Mouse (Mus musculus) G1E (cell line): ENCODE results near the gene Cpeb1. TPM values are rescaled to one million over a fixed set of nuclear protein-coding genes. Genes with fewer than 3 reads are reported as not detected.

Experiments used
- ATAC-seq: 2 replicates; pipeline ENCODE4 v1.8.0; 2016; ENCODE audit warnings: mild to moderate bottlenecking; ENCODE audit not compliant: insufficient number of reproducible peaks, poor library complexity, low FRiP score, severe bottlenecking; ENCODE audit errors: extremely low read depth
- DNase-seq: peaks from one replicate; pipeline ENCODE4 v3.0.0; 2012; ENCODE audit warnings: low spot score
- H3K27me3 ChIP-seq: 2 replicates; pipeline ENCODE4 v1.6.1; 2012; ENCODE audit warnings: mild to moderate bottlenecking, low read length, inconsistent platforms; ENCODE audit not compliant: insufficient read depth
- H3K36me3 ChIP-seq: replicated peaks from 2 replicates; pipeline ENCODE3; 2012; ENCODE audit warnings: mild to moderate bottlenecking, inconsistent platforms
- H3K4me1 ChIP-seq: 2 replicates; pipeline ENCODE4 v1.6.1; 2012; ENCODE audit warnings: low read depth, low read length, inconsistent platforms, mixed read lengths; ENCODE audit not compliant: insufficient read depth
- H3K4me3 ChIP-seq: 2 replicates; pipeline ENCODE4 v1.5.1; 2012; ENCODE audit warnings: low read depth, mild to moderate bottlenecking, inconsistent platforms, low read length, moderate library complexity, mixed read lengths
- H3K9me3 ChIP-seq: replicated peaks from 2 replicates; pipeline ENCODE4 v1.6.1; 2012; ENCODE audit warnings: inconsistent platforms
- CTCF ChIP-seq: IDR thresholded peaks from 2 replicates; pipeline ENCODE4 v1.5.1; 2012; ENCODE audit warnings: low read depth, low read length, inconsistent platforms, mixed read lengths
- GATA1 ChIP-seq: IDR thresholded peaks from 2 replicates; pipeline ENCODE4 v1.6.1; 2012; ENCODE audit warnings: borderline replicate concordance, low read length, inconsistent platforms, mixed read lengths
- GATA2 ChIP-seq: IDR thresholded peaks from 2 replicates; pipeline ENCODE4 v1.6.1; 2012; ENCODE audit warnings: low read depth, low read length, inconsistent platforms, borderline replicate concordance
- POLR2AphosphoS5 ChIP-seq: IDR thresholded peaks from 2 replicates; pipeline ENCODE4 v1.6.1; 2012; ENCODE audit warnings: low read depth, low read length, inconsistent platforms; ENCODE audit not compliant: insufficient replicate concordance
- TAL1 ChIP-seq: conservative IDR thresholded peaks from 2 replicates; pipeline ENCODE4 v1.6.1; 2012; ENCODE audit warnings: low read depth, low read length, inconsistent platforms, mixed read lengths
- polyA plus RNA-seq: library from polyadenylated mRNA; stranded (reverse); fragments of >175 nt; gene quantifications from 2 replicates; pipeline ENCODE4 v1.2.3, GENCODE M21; 2012
- total RNA-seq, 2 experiments: library from RNA; stranded (forward) in 1 of 2; stranded (reverse) in 1 of 2; fragments of 200-1000 nt in 1 of 2; fragments of >200 nt in 1 of 2; fragmentation: Nextera tagmentation in 1 of 2; gene quantifications; 2 replicates each; pipeline ENCODE4 v1.2.3; 2014 to 2017

The Cpeb1 gene
- total and polyA plus RNA-seq, 3 experiments, result 0.22 TPM; not detected in 2

DNA sequence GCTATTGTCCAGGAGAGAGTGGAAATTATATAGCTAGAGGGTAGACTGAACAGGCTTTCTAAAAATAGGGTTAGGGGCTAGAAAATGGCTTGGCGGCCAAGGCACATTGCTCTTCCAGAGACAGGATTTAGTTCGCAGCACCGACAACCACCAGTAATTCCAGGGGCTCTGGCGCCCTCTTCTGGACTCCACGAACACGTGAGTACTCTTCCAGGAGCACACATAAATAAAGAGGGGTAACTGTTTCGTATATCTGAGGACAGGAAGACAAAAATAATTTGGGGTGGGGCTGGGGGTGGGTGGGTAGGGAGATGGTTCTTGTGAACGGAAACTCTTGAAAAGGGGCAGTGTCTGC lies 118.9 kb downstream of the Cpeb1 start:
- TF ChIP-seq CTCF (no peak), GATA2 (no peak), POLR2AphosphoS5 (no peak), GATA1 (no peak), TAL1 (no peak)
- Histone ChIP-seq H3K36me3 (peaks cover 91% of the 10 kb centered on the region), H3K4me3 (no peak overlapping the region), H3K4me1 (peaks cover 16% of the 10 kb centered on the region), H3K27me3 (no peaks in the 10 kb centered on the region), H3K9me3 (no peaks in the 10 kb centered on the region)
- DNase-seq, result no peak
- ATAC-seq, result no peak

- peaks cover 88% of the 10 kb centered on the region for H3K36me3 ChIP-seq
Observed at GRCm38 (mm10) chr7:81335705-81336431, 119.4 kb downstream of the Cpeb1 start.

GRCm38 (mm10) chr7:81331851-81332250 lies 123.4 kb downstream of the Cpeb1 start:
- H3K27me3 ChIP-seq, result no peaks in the 10 kb centered on the region
- ATAC-seq (no peak), DNase-seq (no peak)
- TF ChIP-seq CTCF, result no peak
- TF ChIP-seq TAL1, result no peak
- TF ChIP-seq GATA2, result no peak
- no peak for TF ChIP-seq GATA1
- TF ChIP-seq POLR2AphosphoS5, result no peak
- peaks cover 10% of the 10 kb centered on the region for H3K4me1 ChIP-seq
- H3K9me3 ChIP-seq, result no peaks in the 10 kb centered on the region
- H3K4me3 ChIP-seq, result no peak overlapping the region
- H3K36me3 ChIP-seq, result peaks cover 76% of the 10 kb centered on the region

More at GRCm38 (mm10) chr7:81335705-81336431, 119.4 kb downstream of the Cpeb1 start:
- no peaks in the 10 kb centered on the region for H3K27me3 ChIP-seq
- no peak overlapping the region for H3K4me3 ChIP-seq
- DNase-seq (no peak), ATAC-seq (no peak)
- H3K9me3 ChIP-seq, result no peaks in the 10 kb centered on the region
- TF ChIP-seq CTCF (no peak), GATA2 (no peak), POLR2AphosphoS5 (no peak), GATA1 (no peak), TAL1 (no peak)
- peaks cover 11% of the 10 kb centered on the region for H3K4me1 ChIP-seq

- H3K9me3 ChIP-seq, result no peaks in the 10 kb centered on the region
- peaks cover 66% of the 10 kb centered on the region for H3K36me3 ChIP-seq
- TF ChIP-seq GATA2 (no peak), TAL1 (no peak), CTCF (no peak), POLR2AphosphoS5 (no peak), GATA1 (no peak)
- ATAC-seq (no peak), DNase-seq (no peak)
- peaks cover 16% of the 10 kb centered on the region for H3K4me1 ChIP-seq
- no peaks in the 10 kb centered on the region for H3K27me3 ChIP-seq
- H3K4me3 ChIP-seq, result no peak overlapping the region
Observed at GRCm38 (mm10) chr7:81330767-81331166, 124.5 kb downstream of the Cpeb1 start.

DNA sequence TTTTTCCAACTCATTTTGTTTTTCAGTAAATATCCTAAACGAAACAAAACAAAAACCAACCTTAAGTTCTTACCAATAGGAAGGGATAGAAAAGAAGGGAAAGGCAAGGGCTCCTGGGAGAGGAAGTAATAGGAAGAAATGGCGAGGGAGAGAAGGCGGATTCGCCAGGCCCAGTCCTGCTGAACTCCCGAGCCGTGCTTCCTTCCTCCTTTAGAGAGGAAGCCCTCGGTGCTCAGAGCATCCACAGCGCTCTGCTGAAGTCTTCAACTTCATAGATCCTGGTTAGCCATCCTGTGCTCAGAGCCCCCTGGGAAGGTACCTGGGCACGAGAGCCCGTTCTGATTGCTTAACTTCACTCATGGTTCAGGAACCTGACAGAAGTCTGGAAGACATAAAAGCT lies 127.6 kb downstream of the Cpeb1 start:
- H3K4me3 ChIP-seq, result no peak overlapping the region
- DNase-seq, result no peak

GRCm38 (mm10) chr7:81326859-81327258 lies 128.4 kb downstream of the Cpeb1 start:
- Histone ChIP-seq H3K4me1 (peaks cover 11% of the 10 kb centered on the region), H3K4me3 (no peak overlapping the region), H3K9me3 (no peaks in the 10 kb centered on the region), H3K36me3 (peaks cover 35% of the 10 kb centered on the region), H3K27me3 (no peaks in the 10 kb centered on the region; the same call in 1 of the 2 replicates)
- DNase-seq (no peak), ATAC-seq (no peak)
- no peak for TF ChIP-seq GATA2
- TF ChIP-seq GATA1, result no peak
- TF ChIP-seq TAL1, result no peak
- TF ChIP-seq CTCF, result no peak
- no peak for TF ChIP-seq POLR2AphosphoS5

More for the DNA sequence above, 127.6 kb downstream of the Cpeb1 start:
- peaks cover 11% of the 10 kb centered on the region for H3K4me1 ChIP-seq
- ATAC-seq, result no peak
- TF ChIP-seq GATA2, result no peak
- TF ChIP-seq GATA1, result no peak
- TF ChIP-seq TAL1, result no peak
- no peak for TF ChIP-seq CTCF
- no peak for TF ChIP-seq POLR2AphosphoS5
- peaks cover 41% of the 10 kb centered on the region for H3K36me3 ChIP-seq
- no peaks in the 10 kb centered on the region for H3K9me3 ChIP-seq
- no peaks in the 10 kb centered on the region; the same call in 1 of the 2 replicates for H3K27me3 ChIP-seq

DNA sequence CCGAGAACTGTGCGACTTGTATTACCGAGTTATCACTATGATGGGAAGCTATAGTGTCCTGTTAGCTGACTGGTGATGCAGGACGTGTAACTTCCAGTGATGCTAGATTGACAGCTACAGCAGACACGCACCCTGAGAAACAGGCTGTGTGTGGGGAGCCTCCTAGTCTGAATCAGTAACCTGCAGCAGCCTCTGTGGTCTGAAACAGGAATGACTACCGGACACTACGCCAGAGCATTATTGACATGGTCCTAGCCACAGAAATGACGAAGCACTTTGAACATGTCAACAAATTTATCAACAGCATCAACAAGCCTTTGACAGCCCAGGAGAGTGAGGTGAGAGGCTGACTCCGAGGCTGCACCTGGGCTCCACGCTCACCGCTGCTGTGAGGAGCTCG lies 129.2 kb downstream of the Cpeb1 start:
- no peak overlapping the region for H3K4me3 ChIP-seq
- TF ChIP-seq POLR2AphosphoS5 (no peak), TAL1 (no peak), CTCF (no peak), GATA2 (no peak), GATA1 (no peak)
- H3K27me3 ChIP-seq, result peaks cover 4% of the 10 kb centered on the region
- no peaks in the 10 kb centered on the region for H3K9me3 ChIP-seq
- peaks cover 28% of the 10 kb centered on the region for H3K36me3 ChIP-seq
- peaks cover 11% of the 10 kb centered on the region for H3K4me1 ChIP-seq
- ATAC-seq, result no peak
- DNase-seq, result no peak
